Mouse (Mus musculus) testis, adult 2 months (tissue): ENCODE data around the gene Gsta4. TPM values are rescaled to one million over a fixed set of nuclear protein-coding genes. Genes with fewer than 3 reads are reported as not detected.

Source experiments
- H3K27ac ChIP-seq: fragments of 200-500 bp; 2 replicates; pipeline ENCODE4 v1.5.1; 2012; ENCODE audit warnings: low read depth, low read length; ENCODE audit not compliant: control insufficient read depth, insufficient read depth
- H3K27me3 ChIP-seq: fragments of 200-500 bp; 2 replicates; pipeline ENCODE4 v1.6.1; 2012; ENCODE audit warnings: mild to moderate bottlenecking, low read length, moderate library complexity; ENCODE audit not compliant: control insufficient read depth, insufficient read depth
- H3K36me3 ChIP-seq: fragments of 200-500 bp; 2 replicates; pipeline ENCODE4 v1.6.1; 2012; ENCODE audit warnings: mild to moderate bottlenecking, low read length; ENCODE audit not compliant: control insufficient read depth, insufficient read depth
- H3K4me1 ChIP-seq: fragments of 200-500 bp; 2 replicates; pipeline ENCODE4 v1.6.1; 2012; ENCODE audit warnings: low read length; ENCODE audit not compliant: control insufficient read depth, insufficient read depth
- H3K4me3 ChIP-seq: fragments of 200-500 bp; 2 replicates; pipeline ENCODE4 v1.5.1; 2012; ENCODE audit warnings: low read depth, mild to moderate bottlenecking, low read length, moderate library complexity, mixed read lengths; ENCODE audit not compliant: control insufficient read depth
- CTCF ChIP-seq: fragments of 200-500 bp; IDR thresholded peaks from 2 replicates; pipeline ENCODE4 v1.5.1; 2012; ENCODE audit warnings: low read depth, mild to moderate bottlenecking, inconsistent platforms, low read length, moderate library complexity; ENCODE audit not compliant: control insufficient read depth, insufficient read depth, insufficient replicate concordance
- POLR2A ChIP-seq: fragments of 200-500 bp; IDR thresholded peaks from 2 replicates; pipeline ENCODE4 v1.6.1; 2012; ENCODE audit warnings: low read depth, mild to moderate bottlenecking, inconsistent platforms, low read length, moderate library complexity; ENCODE audit not compliant: control insufficient read depth
- polyA plus RNA-seq: library from polyadenylated mRNA; depleted of rRNA; stranded (reverse); fragments of >200 nt; gene quantifications from 2 replicates; pipeline ENCODE4 v1.2.3, GENCODE M21; 2012

Gene Gsta4
- polyA plus RNA-seq, 1 experiment: 38.7 TPM

DNA sequence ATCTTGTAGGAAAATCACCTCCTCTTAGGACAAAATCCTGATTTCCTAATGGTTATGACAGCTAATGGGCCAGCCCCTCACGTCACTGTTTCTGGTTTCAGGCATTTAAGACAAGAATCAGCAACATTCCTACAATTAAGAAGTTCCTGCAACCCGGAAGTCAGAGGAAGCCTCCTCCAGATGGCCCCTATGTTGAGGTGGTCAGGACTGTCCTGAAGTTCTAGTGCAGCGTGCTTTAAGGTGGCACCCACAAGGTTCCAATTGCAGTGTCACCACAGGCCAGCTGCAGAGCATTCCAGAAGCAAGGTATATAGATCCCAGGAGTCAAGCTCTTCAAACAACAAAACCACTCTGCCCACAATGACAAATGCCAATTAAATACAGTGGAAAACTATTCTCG, 26.4 kb downstream of the Gsta4 start:
- Histone ChIP-seq H3K4me3 (no peak overlapping the region), H3K36me3 (no peaks in the 10 kb centered on the region), H3K27ac (no peak overlapping the region), H3K4me1 (no peaks in the 10 kb centered on the region), H3K27me3 (no peaks in the 10 kb centered on the region)
- TF ChIP-seq CTCF (no peak), POLR2A (no peak)

DNA sequence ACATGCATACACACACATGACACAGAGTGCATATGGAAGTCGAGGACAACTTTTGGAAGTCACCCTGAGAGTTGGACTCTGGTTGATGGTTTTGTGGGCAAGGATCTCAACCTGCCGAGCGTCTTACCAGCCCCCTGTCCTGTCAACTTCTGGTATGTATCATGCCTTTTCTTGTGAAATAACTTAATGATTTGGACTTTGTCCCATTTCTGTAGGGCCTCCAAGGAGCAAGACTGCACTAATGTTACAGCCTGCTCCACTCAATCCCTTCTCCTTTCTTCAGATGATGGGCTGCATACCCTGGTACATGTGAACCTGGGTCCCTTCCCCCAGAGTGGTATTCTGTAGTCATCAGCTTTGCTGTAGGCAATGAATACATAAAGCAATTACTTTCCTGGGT, 27.5 kb downstream of the Gsta4 start:
- H3K27me3 ChIP-seq: no peaks in the 10 kb centered on the region
- H3K4me1 ChIP-seq: no peaks in the 10 kb centered on the region
- TF ChIP-seq CTCF (no peak), POLR2A (no peak)
- H3K27ac ChIP-seq: no peak overlapping the region
- H3K36me3 ChIP-seq: no peaks in the 10 kb centered on the region
- no peak overlapping the region for H3K4me3 ChIP-seq

DNA sequence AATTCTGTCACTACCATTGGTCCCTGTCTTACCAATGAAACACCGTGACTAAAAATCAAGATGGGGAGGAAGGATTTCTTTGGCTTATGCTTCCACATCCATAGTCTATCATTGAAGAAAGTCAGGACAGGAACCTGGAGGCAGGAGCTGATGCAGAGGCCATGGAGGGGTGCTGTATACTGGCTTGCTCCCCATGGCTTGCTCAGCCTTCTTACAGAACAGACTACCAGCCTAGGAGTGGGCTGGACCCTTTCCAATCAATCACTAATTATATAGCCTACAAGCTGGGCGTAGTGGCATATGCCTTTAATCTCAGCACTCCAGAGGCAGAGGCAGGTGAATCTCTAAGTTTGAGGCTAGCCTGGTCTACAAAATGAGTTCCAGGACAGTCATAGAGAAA, 28.2 kb downstream of the Gsta4 start:
- Histone ChIP-seq H3K27me3 (no peaks in the 10 kb centered on the region), H3K4me3 (no peak overlapping the region), H3K4me1 (no peaks in the 10 kb centered on the region), H3K27ac (no peak overlapping the region), H3K36me3 (no peaks in the 10 kb centered on the region)
- no peak for TF ChIP-seq POLR2A
- no peak for TF ChIP-seq CTCF

- Histone ChIP-seq H3K4me1 (no peaks in the 10 kb centered on the region), H3K27me3 (no peaks in the 10 kb centered on the region), H3K27ac (no peak overlapping the region), H3K4me3 (no peak overlapping the region), H3K36me3 (no peaks in the 10 kb centered on the region)
- no peak for TF ChIP-seq POLR2A
- no peak for TF ChIP-seq CTCF
Observed at GRCm38 (mm10) chr9:78211521-78211920, 28.9 kb downstream of the Gsta4 start.

- no peak overlapping the region for H3K4me3 ChIP-seq
- no peaks in the 10 kb centered on the region for H3K27me3 ChIP-seq
- H3K4me1 ChIP-seq: no peaks in the 10 kb centered on the region
- TF ChIP-seq POLR2A (no peak), CTCF (no peak)
- H3K36me3 ChIP-seq: no peaks in the 10 kb centered on the region
- no peak overlapping the region for H3K27ac ChIP-seq
Observed at GRCm38 (mm10) chr9:78212341-78213049, 29.9 kb downstream of the Gsta4 start.

- Histone ChIP-seq H3K4me3 (no peak overlapping the region), H3K4me1 (no peaks in the 10 kb centered on the region; the same call in 1 of the 2 replicates), H3K27ac (no peak overlapping the region), H3K27me3 (no peaks in the 10 kb centered on the region), H3K36me3 (no peaks in the 10 kb centered on the region)
- no peak for TF ChIP-seq CTCF
- no peak for TF ChIP-seq POLR2A
Observed at GRCm38 (mm10) chr9:78217074-78217473, 34.5 kb downstream of the Gsta4 start.

DNA sequence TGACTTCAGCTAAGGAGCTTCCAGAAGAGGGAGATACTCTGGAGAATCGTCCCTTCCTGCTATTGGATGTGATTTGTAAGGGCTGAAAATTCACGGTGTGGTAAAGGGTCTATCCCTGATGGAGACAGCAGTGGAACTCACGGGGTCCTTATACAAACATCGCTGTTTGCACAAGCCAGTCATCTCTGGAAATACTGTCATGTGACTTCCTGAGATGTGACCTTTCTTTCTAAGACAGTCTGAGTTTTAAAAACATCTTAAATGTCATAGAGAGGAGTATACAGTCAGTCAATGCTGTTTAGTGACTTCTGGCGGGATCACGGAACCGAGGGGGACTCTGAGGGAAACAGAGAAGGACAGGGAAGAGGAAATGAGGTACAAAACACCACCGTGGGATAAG, 40.0 kb downstream of the Gsta4 start:
- Histone ChIP-seq H3K36me3 (no peaks in the 10 kb centered on the region), H3K4me1 (peaks cover 2% of the 10 kb centered on the region), H3K27me3 (no peaks in the 10 kb centered on the region), H3K4me3 (no peak overlapping the region), H3K27ac (no peak overlapping the region)
- TF ChIP-seq POLR2A: no peak
- no peak for TF ChIP-seq CTCF

DNA sequence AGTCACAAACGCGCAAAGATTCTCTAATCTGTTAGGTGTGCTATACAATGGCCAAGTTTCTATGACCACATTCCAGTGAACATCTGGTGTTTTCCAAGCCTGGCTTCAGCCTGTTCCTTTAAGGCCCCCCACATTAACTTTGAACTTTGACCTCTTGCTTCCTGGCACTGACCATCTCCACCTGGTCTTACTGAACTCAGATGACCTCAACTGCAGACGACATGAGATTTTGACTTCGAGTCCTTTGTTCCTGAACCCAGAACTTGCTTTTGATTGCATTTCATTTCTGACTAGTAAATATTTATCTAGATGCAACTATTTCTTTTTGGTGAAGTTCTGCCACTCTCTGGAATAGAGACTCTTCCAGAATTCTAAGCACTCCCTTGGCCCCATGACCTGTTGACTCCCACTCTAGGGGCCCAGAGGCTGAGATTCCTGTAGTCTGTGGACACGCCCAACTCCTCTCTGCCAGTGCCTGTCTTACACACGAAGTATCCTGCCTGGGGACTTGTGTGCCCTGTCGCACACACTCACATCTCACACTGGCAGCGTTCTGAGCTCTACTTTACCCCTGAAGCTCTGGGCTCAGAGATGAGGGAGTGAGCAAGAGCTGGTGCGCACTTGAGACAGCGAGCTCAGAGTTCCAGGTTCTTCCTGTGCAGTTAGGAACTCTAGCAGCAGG, 40.8 kb downstream of the Gsta4 start:
- Histone ChIP-seq H3K4me1 (peaks cover 2% of the 10 kb centered on the region), H3K4me3 (no peak overlapping the region), H3K27ac (no peak overlapping the region), H3K27me3 (no peaks in the 10 kb centered on the region), H3K36me3 (no peaks in the 10 kb centered on the region)
- TF ChIP-seq CTCF: no peak
- no peak for TF ChIP-seq POLR2A
